Mouse (Mus musculus) thymus, postnatal 14 days (tissue): ENCODE measurements around the gene Artn.

Source experiments
- DNase-seq: peaks from one replicate; pipeline ENCODE4 v3.0.0; 2021

The Artn gene

DNA sequence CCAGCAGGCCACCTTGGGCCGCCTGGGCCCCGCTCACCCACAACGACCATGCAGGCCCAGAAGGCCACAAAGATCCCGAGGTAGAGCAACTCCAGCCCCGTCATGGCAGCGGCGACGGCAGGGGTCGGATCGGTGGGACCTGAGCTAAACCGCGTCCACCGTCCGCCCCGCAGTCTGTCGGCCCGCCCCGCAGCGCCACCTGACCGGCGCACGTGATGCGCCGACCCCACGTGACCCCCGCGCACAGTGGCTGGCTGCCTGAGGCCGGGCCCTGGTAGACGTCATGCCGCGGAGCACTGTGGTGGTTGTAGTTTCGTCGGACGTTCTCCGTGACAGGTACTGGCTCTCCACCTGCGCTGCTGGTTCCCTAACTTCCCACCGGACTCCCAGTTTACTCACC, 42.4 kb downstream of the Artn start, which contains the start of gene Atp6v0b:
TSS of gene Atp6v0b (minus strand) at position 201 of the 400 bp plus-strand sequence.
- DNase-seq: peak; percentile 95

DNA sequence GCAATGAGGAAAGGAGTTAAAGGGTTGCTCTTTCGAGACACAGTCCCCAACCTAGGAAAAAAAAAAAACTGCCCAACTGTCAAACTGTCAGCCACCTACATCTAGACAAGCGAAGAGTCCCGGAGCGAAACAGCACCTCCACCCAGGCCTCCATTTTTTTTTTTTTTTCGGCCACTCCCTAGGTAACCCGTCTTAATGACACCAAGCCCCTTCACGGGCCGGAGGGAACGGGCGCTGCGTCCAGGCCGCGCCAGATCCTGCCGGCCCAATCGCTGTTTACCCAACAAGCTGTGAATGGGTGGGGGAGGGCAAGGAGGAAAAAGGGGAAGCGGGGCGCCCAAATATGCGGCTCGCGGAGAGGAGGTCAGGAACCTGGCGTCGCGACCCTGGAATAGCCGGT, 42.9 kb downstream of the Artn start:
- no peak for DNase-seq

DNA sequence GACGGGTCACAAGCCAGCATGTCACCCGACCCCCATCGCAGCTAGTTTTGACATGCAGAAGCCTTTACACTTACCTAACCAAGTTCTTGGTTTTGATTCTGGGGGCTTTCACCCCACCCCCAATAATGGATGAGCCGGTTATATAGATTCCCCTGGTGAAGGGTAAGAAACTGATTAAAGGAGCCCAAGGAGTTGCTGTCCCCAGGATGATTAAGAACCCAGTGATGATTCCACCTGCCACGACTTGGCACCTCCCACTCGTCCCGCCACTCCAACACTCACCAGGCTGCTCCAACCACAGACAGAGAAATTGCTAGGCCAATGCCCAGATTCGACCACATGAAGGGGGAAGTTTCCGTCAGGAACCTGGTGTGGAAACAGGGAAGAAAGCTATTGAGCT, 43.6 kb downstream of the Artn start:
- no peak for DNase-seq

DNA sequence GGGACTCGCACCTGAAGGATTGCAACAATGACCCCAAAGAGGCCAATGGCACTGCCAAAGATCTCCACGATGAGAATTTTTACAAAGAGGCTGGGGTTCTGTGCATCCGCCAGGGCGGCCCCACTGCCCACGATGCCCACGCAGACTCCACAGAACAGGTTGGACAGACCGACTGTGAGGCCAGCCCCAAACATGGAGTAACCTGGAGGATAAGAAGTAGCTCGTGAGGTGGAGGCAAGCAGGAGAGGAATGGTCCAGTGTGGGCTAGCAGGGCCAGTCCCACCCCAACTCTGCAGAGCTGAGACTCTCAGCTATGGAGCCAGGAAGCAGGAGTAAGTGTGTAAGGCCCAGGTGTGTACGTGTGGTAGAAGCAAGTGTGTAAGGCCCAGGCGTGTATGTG, 44.5 kb downstream of the Artn start:
- no peak for DNase-seq

DNA sequence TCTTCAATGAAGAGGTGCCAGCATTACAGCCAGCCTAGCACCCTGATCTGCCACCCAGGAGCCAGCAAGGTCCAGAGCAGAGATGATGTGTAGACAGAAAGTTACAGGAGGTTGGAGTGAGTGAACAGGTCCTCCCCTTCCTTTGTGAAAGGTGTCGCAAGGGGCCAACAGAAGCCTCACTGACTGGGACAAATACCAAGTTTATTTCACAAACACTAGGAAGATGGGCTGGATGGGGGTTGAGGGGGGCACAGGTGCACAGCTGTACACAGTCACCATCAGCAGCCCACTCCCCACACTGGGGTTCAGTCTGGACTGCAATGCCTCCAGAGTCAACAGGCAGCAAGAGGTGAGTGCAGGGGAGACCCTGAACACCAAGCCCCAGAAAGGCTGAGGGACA, 45.4 kb downstream of the Artn start:
- no peak for DNase-seq

DNA sequence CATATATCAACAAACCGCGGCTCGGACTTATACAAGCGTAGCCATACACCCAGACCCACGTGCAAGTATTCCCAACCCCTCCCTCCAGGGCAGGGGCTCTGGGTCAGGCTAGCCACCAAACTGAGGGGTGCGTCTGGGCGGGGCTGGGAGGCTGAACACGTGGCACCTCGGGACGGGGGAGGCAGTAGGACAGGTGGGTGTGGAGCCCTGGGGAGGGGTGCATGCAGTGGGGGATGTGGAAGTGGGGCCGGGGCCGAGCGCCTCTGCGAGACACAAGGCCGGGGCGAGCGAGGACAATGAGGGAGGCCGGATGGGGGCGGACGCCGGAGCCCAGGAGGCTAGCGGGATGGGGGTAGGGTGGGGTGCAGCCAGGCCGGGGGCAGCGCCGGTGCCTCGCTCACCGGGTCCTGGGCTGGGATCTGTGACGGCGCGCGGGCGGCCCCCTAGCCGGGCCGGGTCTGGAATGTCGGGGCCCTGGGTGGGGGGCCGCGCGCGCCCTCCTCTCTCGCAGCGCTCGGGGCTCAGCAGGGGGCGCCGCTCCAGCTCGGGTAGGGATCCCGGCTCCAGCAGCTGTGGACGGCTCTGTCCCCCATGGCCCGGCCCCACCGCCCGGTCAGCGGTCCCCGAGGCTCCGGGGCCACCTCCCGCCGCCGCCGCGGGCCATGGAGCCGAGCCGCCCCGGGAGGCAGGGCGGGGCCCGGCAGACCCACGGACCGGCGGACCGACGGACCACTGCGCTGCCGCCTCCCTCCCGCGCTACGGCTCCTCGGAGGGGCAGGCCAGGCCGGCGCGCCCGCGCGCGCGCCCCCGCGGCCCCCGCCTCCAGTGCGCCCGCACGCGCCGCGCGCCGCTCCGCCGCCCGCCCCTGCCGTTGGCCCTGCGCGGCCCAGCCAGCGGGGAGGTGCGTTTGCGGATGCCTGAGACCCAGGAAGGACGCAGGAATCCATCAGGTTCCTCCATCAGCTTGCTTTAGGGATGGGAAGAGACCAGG, 46.6 kb downstream of the Artn start, which contains the start of gene B4galt2:
TSS of gene B4galt2 (minus strand) at position 787 of the 991 bp plus-strand sequence.
- peak; percentile 41 for DNase-seq

DNA sequence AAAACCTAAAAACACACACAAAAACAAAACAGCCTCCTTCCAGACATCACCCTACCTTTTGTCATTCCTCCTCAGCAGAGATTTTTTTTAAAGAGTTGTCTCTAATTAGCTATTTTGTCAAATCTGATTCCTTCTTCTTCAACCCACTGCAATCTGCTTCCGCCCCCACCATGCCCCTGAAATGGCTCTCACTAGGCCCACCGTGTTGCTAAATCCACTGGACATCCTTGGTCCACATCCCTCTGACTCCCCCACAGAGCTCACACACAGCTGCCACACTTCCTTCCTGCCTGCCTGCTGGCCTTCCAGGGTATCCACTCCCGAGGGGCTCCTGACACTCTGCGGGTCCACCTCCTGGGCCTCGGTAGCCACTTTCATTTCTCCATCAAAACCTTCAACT, 50.9 kb downstream of the Artn start:
- no peak for DNase-seq

DNA sequence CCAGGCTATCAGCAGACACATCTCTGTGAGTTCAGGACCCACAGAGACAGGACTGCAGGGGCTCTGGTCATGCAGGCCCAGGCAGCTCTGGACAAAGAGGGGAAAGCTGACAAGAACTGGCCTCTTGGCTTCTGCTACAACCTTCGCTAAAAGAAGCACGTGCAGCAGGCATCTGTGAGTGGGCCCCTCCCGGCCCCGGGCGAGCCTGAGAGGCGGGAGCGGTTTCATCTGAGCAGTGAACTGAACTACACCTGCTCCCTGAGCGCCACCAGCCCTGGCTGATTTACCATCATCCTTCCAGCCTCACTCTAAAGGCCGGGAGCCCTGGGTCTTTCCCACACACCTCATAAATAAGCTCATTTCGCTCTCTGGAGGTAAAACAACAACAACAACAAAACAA, 51.3 kb downstream of the Artn start:
- peak; percentile 82 for DNase-seq
